In genomic region chr7:19029084-19029653, GRCm38 (mm10) we compare ENCODE assay signal across 9 mouse cellular contexts. TPM values are rescaled to one million over a fixed set of nuclear protein-coding genes. Genes with fewer than 3 reads are reported as not detected.
DNase-seq lines count a peak whose midpoint lies in the region; ATAC-seq and TF ChIP-seq lines count a peak whose summit lies in the region.
"Had no signal": no experiment of that assay in that cellular context is flagged by ENCODE, and none has a peak within 500 bp of the region (broad histone marks: within the 10 kb centered on the region; RNA-seq: fewer than 3 reads in every experiment).

No protein-coding gene starts in this region.

- peak; percentile 61 for DNase-seq in left cerebral cortex, postnatal 4 days
- no peak for DNase-seq in left cerebral cortex, adult 9 months (ENCODE audit: low spot score in 2 of 2)
- DNase-seq in NIH3T3 (ENCODE audit: low read depth) = peak; percentile 71
- DNase-seq in forebrain, embryonic 14.5 days (ENCODE audit: low spot score) = peak; percentile 57
- DNase-seq in intestine, embryonic 14.5 days (ENCODE audit: low spot score) = peak; percentile 80
- peak; percentile 73 for DNase-seq in lung, embryonic 14.5 days
- no peak for DNase-seq in layer of hippocampus, adult 18-20 months (ENCODE audit: low spot score in 2 of 2)

- no peak for TF ChIP-seq POLR2A in small intestine, adult 2 months (IDR thresholded peaks at IDR 0.05; ENCODE audit: low read depth, low read length)

- intact Hi-C loops in left cerebral cortex, postnatal 4 days (cut with DNase I) = no loop called here

- no peak overlapping the region for H3K27ac ChIP-seq in forebrain, embryonic 14.5 days (ENCODE audit: low read depth, low read length)
- H3K27ac ChIP-seq in intestine, embryonic 14.5 days (ENCODE audit: low read depth) = no peak overlapping the region
- no peak overlapping the region for H3K27ac ChIP-seq in lung, embryonic 14.5 days (ENCODE audit: low read depth)
- H3K27ac ChIP-seq in small intestine, adult 2 months (ENCODE audit: insufficient read depth, low read depth, low read length) = no peak overlapping the region

- no peak overlapping the region for H3K9ac ChIP-seq in forebrain, embryonic 14.5 days (ENCODE audit: low read length)
- no peak overlapping the region for H3K9ac ChIP-seq in intestine, embryonic 14.5 days (ENCODE audit: low read length)
- H3K9ac ChIP-seq in lung, embryonic 14.5 days = no peak overlapping the region

- H3K4me3 ChIP-seq in forebrain, embryonic 14.5 days (ENCODE audit: low read depth, low read length) = no peak overlapping the region
- H3K4me3 ChIP-seq in intestine, embryonic 14.5 days (ENCODE audit: low read depth, low read length) = no peak overlapping the region
- no peak overlapping the region for H3K4me3 ChIP-seq in lung, embryonic 14.5 days (ENCODE audit: low read depth, low read length)
- H3K4me3 ChIP-seq in small intestine, adult 2 months (ENCODE audit: low read depth, low read length) = no peak overlapping the region
- H3K4me3 ChIP-seq: erythroblast, embryonic 14.5 days had no signal

- WGBS in forebrain, embryonic 14.5 days = 68% methylated on average over 6 of the region's 6 CpGs
- 53% methylated on average over 6 of the region's 6 CpGs for WGBS in intestine, embryonic 14.5 days
- 64% methylated on average over 6 of the region's 6 CpGs for WGBS in lung, embryonic 14.5 days
- WGBS in small intestine, adult 2 months = 55% methylated on average over 6 of the region's 6 CpGs

- 0 out of 2 replicates have a peak, but pooled peaks have one; percentile 10 for ATAC-seq in forebrain, embryonic 14.5 days
- peak; percentile 50 for ATAC-seq in intestine, embryonic 14.5 days (replicated peaks; ENCODE audit: low FRiP score, low TSS enrichment, low read depth)
- 0 out of 2 replicates have a peak, but pooled peaks have one; percentile 32 for ATAC-seq in lung, embryonic 14.5 days (ENCODE audit: insufficient read depth)

- peaks cover 4% of the 10 kb centered on the region; the same call in 1 of the 2 replicates for H3K4me1 ChIP-seq in forebrain, embryonic 14.5 days (ENCODE audit: control insufficient read depth, insufficient read depth, low read length)
- peaks cover 11% of the 10 kb centered on the region; the same call in 1 of the 2 replicates for H3K4me1 ChIP-seq in intestine, embryonic 14.5 days (replicated peaks; ENCODE audit: control insufficient read depth, insufficient read depth, low read length)
- 0 out of 2 replicates have a peak, but pooled peaks cover 5% of the 10 kb centered on the region for H3K4me1 ChIP-seq in lung, embryonic 14.5 days (ENCODE audit: insufficient read depth)
- peaks cover 3% of the 10 kb centered on the region for H3K4me1 ChIP-seq in small intestine, adult 2 months (ENCODE audit: control insufficient read depth, insufficient read depth, insufficient read length, low read length)

- peak; percentile 81 for TF ChIP-seq CTCF in lung, embryonic 14.5 days (IDR thresholded peaks at IDR 0.05; ENCODE audit: low read depth)
- peak; percentile 68; the same call in 1 of the 2 replicates for TF ChIP-seq CTCF in small intestine, adult 2 months (IDR thresholded peaks at IDR 0.05; ENCODE audit: extremely low read depth, insufficient read length, insufficient replicate concordance, low read depth, low read length)

- no peaks in the 10 kb centered on the region for H3K9me3 ChIP-seq in forebrain, embryonic 14.5 days (replicated peaks; ENCODE audit: control insufficient read depth, low read length)
- no peaks in the 10 kb centered on the region for H3K9me3 ChIP-seq in intestine, embryonic 14.5 days (ENCODE audit: control insufficient read depth, low read length)
- H3K9me3 ChIP-seq in lung, embryonic 14.5 days (ENCODE audit: low read depth, low read length) = no peaks in the 10 kb centered on the region

- H3K27me3 ChIP-seq in forebrain, embryonic 14.5 days (replicated peaks; ENCODE audit: control insufficient read depth, insufficient read depth, low read length) = no peaks in the 10 kb centered on the region
- H3K27me3 ChIP-seq in intestine, embryonic 14.5 days (replicated peaks; ENCODE audit: control insufficient read depth, insufficient read depth, low read length) = no peaks in the 10 kb centered on the region
- no peaks in the 10 kb centered on the region for H3K27me3 ChIP-seq in lung, embryonic 14.5 days (ENCODE audit: insufficient read depth, low read length)
- no peaks in the 10 kb centered on the region for H3K27me3 ChIP-seq in small intestine, adult 2 months (ENCODE audit: control insufficient read depth, insufficient read depth, low read length)

- no peak overlapping the region for H3K4me2 ChIP-seq in forebrain, embryonic 14.5 days (ENCODE audit: low read length)
- H3K4me2 ChIP-seq in intestine, embryonic 14.5 days (ENCODE audit: low read length) = no peak overlapping the region
- H3K4me2 ChIP-seq in lung, embryonic 14.5 days = no peak overlapping the region

- H3K36me3 ChIP-seq in forebrain, embryonic 14.5 days (ENCODE audit: control insufficient read depth, insufficient read depth, low read length) = peaks cover 53% of the 10 kb centered on the region
- peaks cover 57% of the 10 kb centered on the region for H3K36me3 ChIP-seq in intestine, embryonic 14.5 days (ENCODE audit: control insufficient read depth, insufficient read depth, low read length)
- H3K36me3 ChIP-seq in lung, embryonic 14.5 days (ENCODE audit: insufficient read depth) = peaks cover 50% of the 10 kb centered on the region
- peaks cover 35% of the 10 kb centered on the region for H3K36me3 ChIP-seq in small intestine, adult 2 months (ENCODE audit: control insufficient read depth, insufficient read depth, low read length)

RNA-seq across cellular contexts. Expression of gene Sympk, which starts 5.0 kb away (rescaled TPM):
- total RNA-seq in left cerebral cortex, postnatal 4 days (2021) = 10 to 100 TPM; 87.1 to 96.8 TPM
- polyA plus RNA-seq in forebrain, embryonic 14.5 days (2014; fragmentation: Nextera tagmentation; extraction: Ambion mirVana) = 19.1 and 22.7 TPM in 2 replicates
- polyA plus RNA-seq in intestine, embryonic 14.5 days (2014; fragmentation: Nextera tagmentation; extraction: Ambion mirVana) = 23.9 and 26.1 TPM in 2 replicates
- 22.9 and 26.8 TPM in 2 replicates for polyA plus RNA-seq in lung, embryonic 14.5 days (2014; fragmentation: Nextera tagmentation; extraction: Ambion mirVana)
- 50.4 and 71.8 TPM in 2 replicates for polyA plus RNA-seq in small intestine, adult 2 months (2012; rRNA removed)
- total RNA-seq in layer of hippocampus, adult 18-20 months (2021) = 100 to 1,000 TPM; 118 to 123 TPM

RNA-seq across cellular contexts. Expression of gene Foxa3, which starts 5.8 kb away (rescaled TPM):
- total RNA-seq in left cerebral cortex, postnatal 4 days (2021) = not detected
- polyA plus RNA-seq in forebrain, embryonic 14.5 days (2014; fragmentation: Nextera tagmentation; extraction: Ambion mirVana) = not detected in 2 replicates
- 21.6 and 21.9 TPM in 2 replicates for polyA plus RNA-seq in intestine, embryonic 14.5 days (2014; fragmentation: Nextera tagmentation; extraction: Ambion mirVana)
- polyA plus RNA-seq in lung, embryonic 14.5 days (2014; fragmentation: Nextera tagmentation; extraction: Ambion mirVana) = 2.2 and 2.3 TPM in 2 replicates
- 17.8 and 19.9 TPM in 2 replicates for polyA plus RNA-seq in small intestine, adult 2 months (2012; rRNA removed)
- not detected for total RNA-seq in layer of hippocampus, adult 18-20 months (2021)

RNA-seq across cellular contexts. Expression of gene Rsph6a, which starts 25.3 kb away (rescaled TPM):
- under 1 TPM; 0.30 to 0.46 TPM for total RNA-seq in left cerebral cortex, postnatal 4 days (2021)
- not detected in 2 replicates for polyA plus RNA-seq in forebrain, embryonic 14.5 days (2014; fragmentation: Nextera tagmentation; extraction: Ambion mirVana)
- polyA plus RNA-seq in intestine, embryonic 14.5 days (2014; fragmentation: Nextera tagmentation; extraction: Ambion mirVana) = not detected in 2 replicates
- polyA plus RNA-seq in lung, embryonic 14.5 days (2014; fragmentation: Nextera tagmentation; extraction: Ambion mirVana) = not detected in 2 replicates
- polyA plus RNA-seq in small intestine, adult 2 months (2012; rRNA removed) = not detected in 2 replicates
- not detected for total RNA-seq in layer of hippocampus, adult 18-20 months (2021)
- polyA plus RNA-seq: erythroblast, embryonic 14.5 days had no signal

RNA-seq across cellular contexts. Expression of gene Irf2bp1, which starts 25.3 kb away (rescaled TPM):
- total RNA-seq in left cerebral cortex, postnatal 4 days (2021) = 10 to 100 TPM; 56.9 to 60.8 TPM
- 25.9 and 33.3 TPM in 2 replicates for polyA plus RNA-seq in forebrain, embryonic 14.5 days (2014; fragmentation: Nextera tagmentation; extraction: Ambion mirVana)
- polyA plus RNA-seq in intestine, embryonic 14.5 days (2014; fragmentation: Nextera tagmentation; extraction: Ambion mirVana) = 29.5 and 29.6 TPM in 2 replicates
- 27.3 and 35.0 TPM in 2 replicates for polyA plus RNA-seq in lung, embryonic 14.5 days (2014; fragmentation: Nextera tagmentation; extraction: Ambion mirVana)
- polyA plus RNA-seq in small intestine, adult 2 months (2012; rRNA removed) = 17.0 and 25.8 TPM in 2 replicates
- total RNA-seq in layer of hippocampus, adult 18-20 months (2021) = 10 to 100 TPM; 53.8 to 57.2 TPM

RNA-seq across cellular contexts. Expression of gene Mypop, which starts 38.1 kb away (rescaled TPM):
- 10 to 100 TPM; 18.8 to 20.2 TPM for total RNA-seq in left cerebral cortex, postnatal 4 days (2021)
- 3.6 and 3.9 TPM in 2 replicates for polyA plus RNA-seq in forebrain, embryonic 14.5 days (2014; fragmentation: Nextera tagmentation; extraction: Ambion mirVana)
- 2.8 and 3.2 TPM in 2 replicates for polyA plus RNA-seq in intestine, embryonic 14.5 days (2014; fragmentation: Nextera tagmentation; extraction: Ambion mirVana)
- polyA plus RNA-seq in lung, embryonic 14.5 days (2014; fragmentation: Nextera tagmentation; extraction: Ambion mirVana) = 3.7 and 4.8 TPM in 2 replicates
- polyA plus RNA-seq in small intestine, adult 2 months (2012; rRNA removed) = 1.9 and 2.3 TPM in 2 replicates
- total RNA-seq in layer of hippocampus, adult 18-20 months (2021) = 10 to 100 TPM; 50.1 to 50.7 TPM

Comparison
In these comparisons a context has a peak if more than half of its experiments do, and no peak if none do; other contexts are left out.
1. DNase-seq: peak in left cerebral cortex, postnatal 4 days (single experiment), NIH3T3 (single experiment), forebrain, embryonic 14.5 days (single experiment), intestine, embryonic 14.5 days (single experiment) and lung, embryonic 14.5 days (single experiment); none in left cerebral cortex, adult 9 months (0 of 2) and layer of hippocampus, adult 18-20 months (0 of 2).
2. Peak in every context shown above with its lines, with median percentiles within 50 percentile points of each other: ATAC-seq.